Mouse (Mus musculus): ENCODE results near the gene Ppox. TPM values are rescaled to one million over a fixed set of nuclear protein-coding genes. Genes with fewer than 3 reads are reported as not detected.
A peak's percentile ranks its signal among the peaks of the same experiment; 100 is the strongest.

The Ppox gene
- total RNA-seq, 2 experiments from 2014 or later: 13.1 to 13.6 TPM

GRCm38 (mm10) chr1:171285096-171285892, 4.3 kb upstream of the Ppox start:
- DNase-seq: peak in 1 of 2 experiments; percentile 9

DNA sequence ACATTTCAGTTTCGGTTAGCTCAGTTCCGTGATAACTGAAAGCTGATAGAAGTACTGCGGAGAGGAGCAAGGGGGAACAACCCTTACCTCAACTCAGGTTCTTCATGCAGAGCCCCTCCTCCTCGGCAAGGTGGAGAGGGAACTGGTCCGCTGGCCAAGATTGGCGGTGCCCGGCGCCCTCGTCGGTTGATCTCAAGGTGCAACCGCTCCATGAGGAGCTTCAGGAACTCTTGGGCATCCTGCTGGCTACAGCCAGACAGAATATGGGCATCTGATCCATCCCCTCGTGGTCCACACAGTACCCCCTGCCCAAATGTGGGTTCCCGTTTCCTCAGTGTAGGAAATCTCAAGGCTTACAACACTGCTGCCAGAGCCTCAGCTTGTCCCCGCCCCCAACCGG, 3.5 kb upstream of the Ppox start:
- peak in 1 of 2 experiments; percentile 11 for DNase-seq

- peak in 1 of 2 experiments; percentile 14 for DNase-seq
These were observed 2.5 kb upstream of the Ppox start for GRCm38 (mm10) chr1:171283188-171284160.

- DNase-seq: no peak
These were observed 1.3 kb upstream of the Ppox start for GRCm38 (mm10) chr1:171282086-171282805.

DNA sequence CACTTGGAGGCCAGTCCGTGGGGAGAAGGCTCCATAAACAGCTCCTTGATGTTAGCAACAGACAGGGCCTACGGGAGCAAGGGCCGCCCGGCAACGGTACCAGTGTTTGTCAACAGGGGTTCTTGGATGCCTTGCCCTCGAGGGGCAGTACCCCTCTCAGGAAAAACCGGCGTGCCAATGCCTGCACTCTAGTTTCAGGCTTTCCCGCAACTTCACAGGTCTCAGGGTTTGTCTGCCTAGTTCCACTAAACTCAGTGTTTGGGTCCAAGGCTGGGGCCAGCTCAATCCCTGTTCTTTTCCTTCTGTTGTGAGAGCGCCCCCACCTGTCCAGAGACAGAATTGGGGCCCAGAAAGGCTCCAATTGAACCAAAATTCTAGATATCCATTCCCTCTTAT, 540 bp upstream of the Ppox start:
- peak; percentile 87 to 93 for DNase-seq

- DNase-seq: no peak
These were observed 603 bp downstream of the Ppox start for GRCm38 (mm10) chr1:171280250-171280915.

- DNase-seq: no peak
These were observed 1.3 kb downstream of the Ppox start for GRCm38 (mm10) chr1:171279721-171280120.

DNA sequence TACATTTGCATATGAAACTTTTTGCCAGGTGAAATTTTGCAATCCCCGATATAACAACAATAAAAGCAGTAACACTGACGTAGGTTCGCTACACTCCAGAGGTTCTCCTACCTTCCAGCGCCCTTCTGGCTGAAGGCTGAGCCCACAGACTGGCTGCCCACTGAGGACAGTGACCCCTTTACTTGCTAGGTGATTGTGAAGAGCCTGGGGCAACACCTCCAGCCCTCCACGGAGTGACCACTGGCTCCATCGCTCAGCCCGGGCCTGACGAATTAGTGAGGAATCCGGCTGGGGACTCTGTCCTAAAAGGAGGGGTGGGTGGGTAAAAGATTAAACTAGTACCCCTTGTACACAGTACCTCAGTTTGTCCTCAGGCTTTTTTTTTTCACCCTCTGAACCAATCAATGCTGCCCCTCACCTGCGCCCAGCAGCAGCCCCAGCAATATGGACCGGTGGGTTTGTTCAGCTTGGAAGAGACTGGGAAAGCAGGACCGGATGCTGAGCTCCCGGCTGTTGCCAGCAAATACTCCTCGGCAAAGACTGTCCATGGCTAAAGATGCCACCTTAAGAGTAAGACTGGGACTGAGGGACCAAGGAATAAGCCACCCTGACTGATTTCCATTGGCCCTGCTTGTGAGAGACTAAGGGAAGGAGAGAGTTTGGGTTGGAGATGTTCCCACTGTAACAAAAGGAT, 1.8 kb downstream of the Ppox start:
- no peak for DNase-seq

DNA sequence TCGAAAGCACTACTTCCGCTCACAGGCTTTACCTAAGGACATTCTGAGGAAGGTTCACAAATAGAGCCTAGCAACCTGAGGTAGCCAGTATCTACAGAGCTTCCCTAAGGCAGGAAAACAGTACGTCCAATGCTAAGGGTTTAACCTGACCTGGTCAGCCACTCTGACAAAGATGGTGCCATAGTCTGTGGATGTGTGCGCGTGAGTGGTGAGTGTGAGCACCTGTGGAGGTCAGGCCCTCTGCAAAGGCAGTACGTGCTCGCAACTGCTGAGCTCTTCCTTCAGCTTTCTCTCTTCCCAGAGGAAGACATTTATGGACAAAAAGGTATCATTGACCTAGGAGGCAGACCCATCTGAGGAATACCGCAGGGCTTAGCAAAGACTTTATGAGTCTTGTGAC, 2.5 kb downstream of the Ppox start:
- DNase-seq: no peak

- DNase-seq: no peak
These were observed 3.2 kb downstream of the Ppox start for GRCm38 (mm10) chr1:171277736-171278135.

DNA sequence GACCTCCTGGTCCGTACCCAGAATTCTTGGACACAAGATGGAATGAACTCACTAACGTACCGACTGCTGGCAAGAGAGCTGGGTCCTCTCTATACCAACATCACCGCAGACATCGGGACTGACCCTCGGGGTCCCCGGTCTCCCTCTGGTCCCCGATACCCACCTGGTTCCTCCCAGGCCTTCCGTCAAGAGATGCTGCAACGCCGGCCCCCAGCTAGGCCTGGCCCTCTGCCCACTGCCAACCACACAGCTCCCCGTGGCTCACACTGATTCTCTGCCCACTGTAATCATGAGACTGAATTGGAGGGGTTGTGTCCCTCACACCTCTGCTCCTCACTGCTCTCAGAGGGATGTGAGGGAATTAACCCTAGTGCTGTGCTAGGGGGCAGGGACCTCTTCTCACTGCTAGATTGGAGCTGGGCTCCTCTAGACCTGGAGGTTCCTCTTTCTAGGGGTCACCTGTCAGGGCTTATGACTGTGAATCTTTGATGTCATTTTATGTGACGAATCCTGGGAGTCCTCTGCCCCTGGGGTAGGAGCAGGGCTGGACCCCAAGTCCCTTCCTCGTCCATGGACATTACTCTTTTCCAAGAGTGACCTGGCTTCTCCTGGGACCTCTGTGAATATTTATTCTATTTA, 4.8 kb downstream of the Ppox start:
- DNase-seq: no peak

DNA sequence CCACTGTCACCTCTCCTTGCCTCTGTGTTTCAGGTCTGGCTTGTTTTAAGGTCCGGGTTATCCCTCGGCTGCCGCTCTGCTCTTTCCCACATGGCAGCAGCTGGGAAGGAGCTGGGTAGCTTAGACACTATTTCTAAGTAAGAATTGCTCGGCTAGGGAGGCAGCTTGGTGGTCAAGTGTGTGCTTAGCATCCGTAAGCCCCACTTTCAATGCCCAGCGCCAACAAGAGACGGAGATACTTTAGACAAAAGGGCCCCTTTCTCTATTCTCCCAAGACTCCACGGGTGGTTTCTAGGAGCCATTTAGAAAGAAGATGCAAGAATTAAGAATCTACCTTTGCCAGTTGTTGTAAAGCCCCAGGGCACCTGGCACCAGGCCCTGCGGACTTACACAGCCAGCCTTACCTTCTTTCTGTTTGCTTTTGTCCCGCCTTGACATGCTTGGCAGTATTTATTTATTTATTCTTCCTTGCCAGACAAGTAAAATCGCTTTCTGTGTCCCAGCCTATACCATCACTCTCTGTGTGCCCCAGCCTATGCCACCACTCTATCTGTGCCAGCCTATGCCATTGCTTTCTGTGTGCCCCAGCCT, 5.7 kb downstream of the Ppox start:
- no peak for DNase-seq

DNA sequence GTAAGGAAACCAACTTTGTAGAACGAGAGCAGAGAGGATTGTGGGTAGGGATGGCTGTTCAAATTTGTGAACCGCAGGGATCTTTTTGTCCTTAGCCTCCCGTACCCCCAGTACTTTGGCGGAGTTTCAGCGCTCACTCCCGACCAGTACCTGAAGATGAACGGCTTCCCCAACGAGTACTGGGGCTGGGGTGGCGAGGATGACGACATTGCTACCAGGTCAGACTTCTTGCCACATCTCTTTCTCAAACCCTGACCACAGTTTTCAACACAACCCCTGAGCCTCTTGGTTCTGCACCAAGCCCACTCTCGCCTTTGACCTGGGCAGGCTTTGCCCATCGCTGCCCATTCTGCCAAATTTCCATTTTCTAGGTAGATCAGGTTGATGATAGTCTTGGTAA, 6.8 kb downstream of the Ppox start:
- no peak for DNase-seq

DNA sequence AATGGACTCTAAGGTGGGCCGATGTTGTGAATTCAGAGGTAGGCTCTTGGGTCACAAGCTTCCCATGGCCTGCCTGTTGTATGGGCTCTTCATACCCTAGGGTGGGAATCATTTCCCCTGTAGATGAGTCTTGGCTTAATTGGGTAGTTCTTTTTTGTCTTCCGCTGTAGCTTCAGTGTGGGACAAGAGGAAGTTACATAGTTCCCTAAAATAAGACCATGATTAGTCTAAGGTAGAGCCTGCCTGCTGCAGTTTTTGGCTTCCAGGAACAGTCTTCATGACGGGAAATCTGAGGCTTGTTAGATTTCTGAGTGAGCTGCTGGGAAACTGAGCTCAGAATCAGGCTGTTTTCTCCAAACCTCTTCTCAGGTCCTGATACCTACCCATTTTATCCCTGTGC, 8.9 kb downstream of the Ppox start:
- no peak for DNase-seq

DNA sequence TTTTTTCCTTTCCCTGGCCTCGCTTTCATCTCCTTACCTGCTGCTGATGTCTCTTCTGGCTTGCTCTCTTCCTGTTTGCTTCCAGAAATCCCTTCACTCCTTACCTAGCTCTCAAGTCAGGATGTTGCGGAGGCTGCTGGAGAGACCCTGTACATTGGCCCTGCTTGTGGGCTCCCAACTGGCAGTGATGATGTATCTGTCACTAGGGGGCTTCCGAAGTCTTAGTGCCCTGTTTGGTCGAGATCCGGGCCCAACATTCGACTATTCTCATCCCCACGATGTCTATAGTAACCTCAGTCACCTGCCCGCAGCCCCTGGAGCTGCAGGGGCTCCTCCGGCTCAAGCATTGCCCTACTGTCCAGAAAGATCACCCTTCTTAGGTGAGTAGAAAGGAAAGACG, 9.4 kb downstream of the Ppox start:
- no peak for DNase-seq

GRCm38 (mm10) chr1:171271196-171271595, 9.8 kb downstream of the Ppox start:
- no peak for DNase-seq

- DNase-seq: no peak
These were observed 10.4 kb downstream of the Ppox start for GRCm38 (mm10) chr1:171270573-171270900.

- peak; percentile 96 to 99 for DNase-seq
These were observed 11.0 kb downstream of the Ppox start, which contains the start of gene B4galt3 for GRCm38 (mm10) chr1:171269848-171270572. B4galt3 (plus strand) TSS chr1:171270328.

DNA sequence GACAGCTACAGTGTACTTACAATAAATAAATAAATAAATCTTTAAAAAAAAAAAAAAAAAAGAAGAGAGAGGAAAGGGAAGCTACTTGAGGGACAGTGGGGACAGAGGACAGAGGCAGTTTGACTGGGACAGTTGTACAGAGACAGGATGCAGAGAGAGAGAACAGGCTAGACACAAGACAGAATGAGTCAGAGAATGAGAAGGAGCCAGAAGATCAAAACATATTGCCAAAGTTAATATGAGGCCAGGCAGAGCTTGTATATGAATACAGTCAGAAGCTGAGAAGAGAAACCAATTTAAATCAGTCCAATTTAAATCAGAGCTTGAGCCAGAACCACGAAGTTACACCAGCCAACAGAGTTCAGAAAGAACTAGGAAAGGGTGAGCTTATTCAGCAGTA, 12.6 kb downstream of the Ppox start:
- DNase-seq: no peak

All from heart, adult 18-20 months (tissue).